Mouse (Mus musculus) hindbrain, embryonic 12.5 days (tissue): ENCODE measurements around the gene 4930404H24Rik. TPM values are rescaled to one million over a fixed set of nuclear protein-coding genes. Genes with fewer than 3 reads are reported as not detected.
A peak's percentile ranks its signal among the peaks of the same experiment; 100 is the strongest.

Source experiments
- ATAC-seq: fragments of 200-750 bp; cut with Nextera tagmentation; 2 replicates; pipeline ENCODE4 v1.8.0; 2017; ENCODE audit warnings: moderate TSS enrichment; ENCODE audit not compliant: low FRiP score
- H3K27ac ChIP-seq: fragments of 300-500 bp; sonication (generic); 2 replicates; pipeline ENCODE4 v1.5.1; 2016; ENCODE audit warnings: mild to moderate bottlenecking
- H3K27me3 ChIP-seq: fragments of 300-500 bp; sonication (generic); 2 replicates; pipeline ENCODE4 v1.6.1; 2016; ENCODE audit warnings: mild to moderate bottlenecking
- H3K36me3 ChIP-seq: fragments of 300-500 bp; sonication (generic); 2 replicates; pipeline ENCODE4 v1.6.1; 2016; ENCODE audit warnings: mild to moderate bottlenecking
- H3K4me1 ChIP-seq: fragments of 300-500 bp; sonication (generic); 2 replicates; pipeline ENCODE4 v1.6.1; 2016
- H3K4me2 ChIP-seq: fragments of 300-500 bp; sonication (generic); replicated peaks from 2 replicates; pipeline ENCODE4 v1.6.1; 2016; ENCODE audit warnings: mild to moderate bottlenecking
- H3K4me3 ChIP-seq: fragments of 300-500 bp; sonication (generic); 2 replicates; pipeline ENCODE4 v1.5.1; 2016; ENCODE audit warnings: mild to moderate bottlenecking
- H3K9ac ChIP-seq: fragments of 300-500 bp; sonication (generic); 2 replicates; pipeline ENCODE4 v1.6.1; 2016; ENCODE audit warnings: mild to moderate bottlenecking, moderate library complexity
- H3K9me3 ChIP-seq: fragments of 300-500 bp; sonication (generic); replicated peaks from 2 replicates; pipeline ENCODE4 v1.6.1; 2016; ENCODE audit warnings: mild to moderate bottlenecking
- WGBS: fragments of 180-500 bp; shearing (Covaris S2); methylation state at CpG from one replicate; pipeline ENCODE4 v1.1.7; 2016; 5-methylcytosine and 5-hydroxymethylcytosine counted together
- polyA plus RNA-seq: library from polyadenylated mRNA; unstranded; fragments of >200 nt; fragmentation: Nextera tagmentation; extraction: Ambion mirVana; gene quantifications from 2 replicates; pipeline ENCODE4 v1.2.1, GENCODE M21; 2016

The 4930404H24Rik gene
- polyA plus RNA-seq, 1 experiment from 2014 or later = not detected

DNA sequence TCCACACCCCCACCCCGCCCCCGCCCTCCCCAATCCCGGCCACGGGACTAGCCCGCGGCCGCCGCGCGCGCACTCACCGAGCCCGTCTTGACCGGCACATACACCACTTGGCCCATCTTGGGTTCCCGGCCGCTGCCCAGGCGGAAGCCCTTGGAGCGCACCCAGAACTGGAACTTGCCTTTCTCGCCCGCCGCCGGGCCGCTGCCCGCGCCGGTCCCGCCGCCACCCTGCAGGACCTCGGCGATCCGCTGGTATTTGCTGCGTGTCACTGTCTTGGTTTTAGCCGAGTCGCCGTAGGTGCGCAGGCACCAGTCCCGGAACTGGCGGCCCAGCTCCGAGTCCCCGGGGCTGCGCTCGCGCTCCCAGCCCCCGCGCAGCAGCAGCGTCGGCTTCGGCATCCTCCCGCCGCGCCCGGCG lies 36.8 kb downstream of the 4930404H24Rik start:
- peaks cover 16% of the 10 kb centered on the region for H3K27me3 ChIP-seq
- H3K4me1 ChIP-seq = peaks cover 43% of the 10 kb centered on the region
- H3K9ac ChIP-seq = peak overlapping the region; percentile 90
- ATAC-seq = peak; percentile 9
- H3K4me3 ChIP-seq = peak overlapping the region; percentile 82
- H3K36me3 ChIP-seq = no peaks in the 10 kb centered on the region
- under 1% methylated on average over 38 of the region's 53 CpGs for WGBS
- H3K9me3 ChIP-seq = no peaks in the 10 kb centered on the region
- H3K27ac ChIP-seq = peak overlapping the region; percentile 97
- peak overlapping the region; percentile 95 for H3K4me2 ChIP-seq

DNA sequence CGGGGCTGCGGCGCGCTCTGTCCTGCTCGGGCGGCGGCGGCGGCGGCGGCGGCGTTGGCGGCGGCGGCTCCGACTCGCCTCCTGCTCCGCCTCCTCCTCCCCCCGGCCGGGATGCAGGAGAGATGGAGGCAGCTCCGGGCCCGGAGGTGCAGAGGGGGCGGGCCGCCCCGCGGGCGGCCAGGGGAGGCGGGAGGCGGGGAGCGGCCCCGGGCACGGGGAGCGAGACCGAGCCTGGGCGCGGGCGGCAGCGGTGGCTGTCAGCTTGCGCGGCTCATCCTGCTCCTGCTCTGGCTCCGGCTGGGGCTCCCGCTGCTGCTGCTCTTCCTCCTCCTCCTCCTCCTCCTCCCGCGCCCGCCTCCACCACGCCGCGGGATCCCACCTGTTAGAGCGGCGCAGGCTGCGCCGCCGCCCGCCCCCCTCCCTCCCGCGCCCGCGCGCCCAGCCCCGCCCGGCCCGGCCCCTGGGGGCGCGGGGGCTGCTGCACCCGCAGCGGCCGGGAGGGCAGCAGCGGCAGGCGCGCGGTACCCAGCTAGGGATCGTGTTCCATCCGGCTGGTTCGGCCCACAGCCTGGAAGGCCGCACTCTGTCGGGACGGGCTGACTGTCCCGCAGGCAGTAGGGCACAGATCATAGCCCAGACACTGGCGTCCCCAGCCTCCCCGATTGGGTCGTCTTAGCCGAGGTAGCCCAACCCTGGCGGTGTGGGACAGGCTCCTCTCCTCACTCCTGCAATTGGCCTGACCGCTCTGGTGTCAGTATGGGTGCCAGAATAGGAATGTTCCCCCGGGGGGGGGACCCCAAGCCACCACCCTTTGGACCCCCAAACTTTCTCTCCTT lies 37.6 kb downstream of the 4930404H24Rik start, which contains the start of gene Nol4l:
Gene Nol4l, minus strand, starts transcription at position 41 of the 836 bp plus-strand sequence.
- peak within 1 kb of the TSS; percentile 90 for H3K9ac ChIP-seq
- H3K4me3 ChIP-seq = peak within 1 kb of the TSS; percentile 82
- H3K9me3 ChIP-seq = no peaks in the 10 kb centered on the region
- peak within 1 kb of the TSS; percentile 97 for H3K27ac ChIP-seq
- H3K4me2 ChIP-seq = peak within 1 kb of the TSS; percentile 95
- WGBS = 1% methylated on average over 50 of the region's 86 CpGs
- no peaks in the 10 kb centered on the region for H3K36me3 ChIP-seq
- peak; percentile 20; the same call in 1 of the 2 replicates for ATAC-seq
- H3K27me3 ChIP-seq = peaks cover 16% of the 10 kb centered on the region
- peaks cover 38% of the 10 kb centered on the region for H3K4me1 ChIP-seq

DNA sequence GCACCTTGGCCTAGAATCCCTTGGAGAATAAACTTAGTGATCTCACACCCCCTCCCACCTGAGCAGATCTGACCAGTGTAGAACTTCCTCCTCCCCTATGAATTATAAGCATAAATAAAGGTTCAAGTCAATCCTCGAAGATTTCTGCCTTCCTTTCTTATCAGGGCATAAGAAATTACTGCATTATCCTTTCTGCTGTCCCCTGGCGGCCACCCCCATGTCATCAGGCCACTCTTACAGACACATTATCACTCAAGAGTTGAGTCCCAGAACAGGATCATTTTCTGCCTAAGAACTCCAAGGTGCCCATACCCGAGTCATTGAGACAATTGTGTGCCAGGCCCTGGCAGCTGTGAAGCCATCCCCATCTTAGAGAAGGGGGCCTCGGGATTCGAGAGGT lies 38.4 kb downstream of the 4930404H24Rik start:
- no peak overlapping the region for H3K4me3 ChIP-seq
- H3K27me3 ChIP-seq = peaks cover 16% of the 10 kb centered on the region
- 52% methylated on average over 5 of the region's 5 CpGs for WGBS
- no peaks in the 10 kb centered on the region for H3K36me3 ChIP-seq
- H3K9me3 ChIP-seq = no peaks in the 10 kb centered on the region
- H3K27ac ChIP-seq = no peak overlapping the region
- no peak for ATAC-seq
- no peak overlapping the region for H3K4me2 ChIP-seq
- H3K9ac ChIP-seq = no peak overlapping the region
- peaks cover 30% of the 10 kb centered on the region for H3K4me1 ChIP-seq

DNA sequence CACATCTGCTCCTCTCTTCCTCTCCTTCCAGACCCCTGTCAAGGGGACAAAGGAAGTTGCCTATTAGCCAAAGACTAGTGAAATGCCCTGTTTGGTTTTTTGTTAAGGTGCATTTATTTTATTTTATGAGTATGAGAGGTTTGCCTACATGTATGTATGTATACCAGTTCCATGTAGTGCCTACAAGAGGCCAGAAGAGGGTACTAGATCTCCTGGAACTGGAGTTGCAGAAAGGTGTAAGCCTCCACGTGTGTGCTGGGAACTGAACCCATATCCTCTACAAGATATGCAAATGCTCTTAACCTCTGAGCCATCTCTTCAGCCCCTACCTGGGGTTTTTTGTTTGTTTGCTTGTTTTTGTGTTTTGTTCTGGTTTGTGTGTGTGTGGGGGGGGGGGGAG lies 41.4 kb downstream of the 4930404H24Rik start:
- 60% methylated on average over 1 of the region's 1 CpGs for WGBS
- Histone ChIP-seq H3K27me3 (peaks cover 10% of the 10 kb centered on the region), H3K4me3 (no peak overlapping the region), H3K36me3 (no peaks in the 10 kb centered on the region), H3K9me3 (no peaks in the 10 kb centered on the region), H3K4me2 (no peak overlapping the region), H3K4me1 (peaks cover 8% of the 10 kb centered on the region), H3K9ac (no peak overlapping the region), H3K27ac (no peak overlapping the region)
- ATAC-seq = no peak

DNA sequence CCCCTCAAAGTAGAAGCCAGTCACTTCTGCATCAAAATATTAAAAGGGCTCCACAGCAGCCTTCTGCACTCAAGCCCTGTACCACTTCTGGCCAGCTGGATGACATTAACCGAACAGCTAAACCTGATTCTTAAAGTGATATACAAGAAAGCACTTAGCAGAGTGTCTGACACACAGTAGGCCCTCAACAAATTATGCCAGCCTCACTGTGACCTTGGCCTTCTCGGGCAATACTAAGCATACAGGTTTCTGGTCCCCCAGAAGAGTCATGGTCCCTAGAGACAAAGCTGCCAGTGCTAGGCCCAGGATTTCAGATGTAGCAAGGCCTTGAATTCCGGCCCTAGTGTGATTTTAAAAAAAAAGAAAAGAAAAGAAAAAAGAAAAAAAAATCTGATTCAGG lies 46.3 kb downstream of the 4930404H24Rik start:
- ATAC-seq = no peak
- Histone ChIP-seq H3K36me3 (no peaks in the 10 kb centered on the region), H3K4me3 (no peak overlapping the region), H3K27ac (no peak overlapping the region), H3K27me3 (0 out of 2 replicates have a peak, but pooled peaks cover 3% of the 10 kb centered on the region), H3K4me2 (no peak overlapping the region), H3K9ac (no peak overlapping the region), H3K4me1 (no peaks in the 10 kb centered on the region), H3K9me3 (no peaks in the 10 kb centered on the region)
- WGBS = 82% methylated on average over 3 of the region's 3 CpGs

DNA sequence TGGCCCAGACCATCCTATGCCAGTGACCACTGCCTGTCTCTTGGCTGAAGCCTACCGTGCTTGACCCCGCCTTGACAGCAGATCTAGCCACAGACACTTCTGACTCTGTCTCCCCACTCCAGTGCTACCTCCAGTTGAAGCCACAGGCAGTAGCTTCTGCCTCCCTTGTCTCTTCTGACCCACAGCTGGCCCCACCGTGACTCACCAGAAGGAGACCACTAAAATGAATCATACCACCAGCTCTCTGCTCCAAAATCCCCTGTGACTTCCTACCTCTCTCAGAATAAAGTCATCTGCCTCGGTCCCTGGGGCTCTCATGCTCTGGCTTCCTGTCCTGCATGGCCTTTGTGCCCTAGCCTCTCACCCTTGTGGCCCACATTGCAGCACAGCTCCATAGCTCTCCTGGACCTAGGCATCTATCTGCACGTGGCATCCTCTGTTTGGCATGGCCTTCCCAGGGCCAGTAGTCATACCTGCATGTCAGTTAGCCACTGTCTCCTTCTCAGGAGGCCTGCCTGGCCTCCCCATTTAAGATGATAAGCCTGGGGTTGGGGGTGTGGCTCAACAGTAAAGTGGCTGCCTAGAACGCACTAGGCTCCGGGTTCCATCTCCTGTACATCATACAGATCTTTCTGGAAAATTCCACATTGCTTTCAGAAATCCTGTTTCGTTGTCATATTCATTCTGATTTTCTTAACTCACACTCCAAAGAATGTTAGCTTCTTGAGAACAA lies 50.5 kb downstream of the 4930404H24Rik start:
- no peak for ATAC-seq
- Histone ChIP-seq H3K4me1 (peaks cover 29% of the 10 kb centered on the region), H3K27ac (no peak overlapping the region), H3K36me3 (no peaks in the 10 kb centered on the region), H3K9me3 (no peaks in the 10 kb centered on the region), H3K4me3 (no peak overlapping the region), H3K9ac (no peak overlapping the region), H3K4me2 (no peak overlapping the region), H3K27me3 (peaks cover 6% of the 10 kb centered on the region; the same call in 1 of the 2 replicates)
- WGBS = 85% methylated on average over 8 of the region's 8 CpGs

Other genes starting within 250 kb of the 4930404H24Rik start
- gene Kif3b, start 201.4 kb upstream of the 4930404H24Rik start, polyA plus RNA-seq = 12.3 and 12.7 TPM in 2 replicates
- 19.1 and 23.7 TPM in 2 replicates for gene Asxl1, start 147.0 kb upstream of the 4930404H24Rik start, polyA plus RNA-seq
- gene Nol4l, start 37.2 kb downstream of the 4930404H24Rik start, polyA plus RNA-seq = 33.9 and 36.8 TPM in 2 replicates
- 68.6 and 71.8 TPM in 2 replicates for gene Commd7, start 140.0 kb downstream of the 4930404H24Rik start, polyA plus RNA-seq
- gene Dnmt3b, start 156.7 kb downstream of the 4930404H24Rik start, polyA plus RNA-seq = 9.5 and 9.7 TPM in 2 replicates
- gene Dnmt3c, start 203.9 kb downstream of the 4930404H24Rik start, polyA plus RNA-seq = 0.17 TPM in 1 of 2 replicates, not detected in the other
- 369 and 427 TPM in 2 replicates for gene Mapre1, start 248.5 kb downstream of the 4930404H24Rik start, polyA plus RNA-seq